Mouse (Mus musculus): Measurements from ENCODE around the gene Clec4n.
"Not testable (repeated sequence)": the region's sequence is repeated elsewhere in the genome, so short reads cannot be mapped to it uniquely, and the experiment has no call there.

Gene Clec4n

GRCm38 (mm10) chr6:123229644-123230043 lies at the start of gene Clec4n:
Clec4n (plus strand) TSS chr6:123229843.
- DNase-seq (ENCODE audit: low spot score in 2 of 2), result no peak

- DNase-seq (ENCODE audit: low spot score in 2 of 2), result not testable (repeated sequence)
Observed at GRCm38 (mm10) chr6:123184862-123185261, 44.8 kb upstream of the Clec4n start.

- no peak for DNase-seq (ENCODE audit: low spot score in 2 of 2)
Observed at GRCm38 (mm10) chr6:123207187-123208076, 22.2 kb upstream of the Clec4n start.

- DNase-seq (ENCODE audit: low spot score in 2 of 2), result not testable (repeated sequence)
Observed at GRCm38 (mm10) chr6:123208077-123208439, 21.6 kb upstream of the Clec4n start.

- no peak for DNase-seq (ENCODE audit: low spot score in 2 of 2)
Observed at GRCm38 (mm10) chr6:123211726-123212125, 17.9 kb upstream of the Clec4n start.

GRCm38 (mm10) chr6:123227519-123228166 lies 2.0 kb upstream of the Clec4n start:
- no peak for DNase-seq (ENCODE audit: low spot score in 2 of 2)

- no peak for DNase-seq (ENCODE audit: low spot score in 2 of 2)
Observed at GRCm38 (mm10) chr6:123231149-123231548, 1.5 kb downstream of the Clec4n start.

- no peak for DNase-seq (ENCODE audit: low spot score in 2 of 2)
Observed at GRCm38 (mm10) chr6:123237582-123237981, 7.9 kb downstream of the Clec4n start.

GRCm38 (mm10) chr6:123244201-123244600 lies 14.6 kb downstream of the Clec4n start:
- no peak for DNase-seq (ENCODE audit: low spot score in 2 of 2)

GRCm38 (mm10) chr6:123248862-123249261 lies 19.2 kb downstream of the Clec4n start:
- DNase-seq (ENCODE audit: low spot score in 2 of 2), result not testable (repeated sequence)

GRCm38 (mm10) chr6:123252735-123253134 lies 23.1 kb downstream of the Clec4n start:
- no peak for DNase-seq (ENCODE audit: low spot score in 2 of 2)

GRCm38 (mm10) chr6:123258946-123259345 lies 29.3 kb downstream of the Clec4n start:
- no peak for DNase-seq (ENCODE audit: low spot score in 2 of 2)

GRCm38 (mm10) chr6:123259889-123260603 lies 30.4 kb downstream of the Clec4n start:
- DNase-seq (ENCODE audit: low spot score in 2 of 2), result no peak

GRCm38 (mm10) chr6:123260868-123261267 lies 31.2 kb downstream of the Clec4n start:
- DNase-seq (ENCODE audit: low spot score in 2 of 2), result no peak

- DNase-seq (ENCODE audit: low spot score in 2 of 2), result no peak
Observed at GRCm38 (mm10) chr6:123261555-123262161, 32.0 kb downstream of the Clec4n start, which contains the start of gene Clec4d. Clec4d (plus strand) TSS chr6:123262111.

- no peak for DNase-seq (ENCODE audit: low spot score in 2 of 2)
Observed at GRCm38 (mm10) chr6:123264194-123264593, 34.6 kb downstream of the Clec4n start.

- DNase-seq (ENCODE audit: low spot score in 2 of 2), result no peak
Observed at GRCm38 (mm10) chr6:123265809-123266208, 36.2 kb downstream of the Clec4n start.

GRCm38 (mm10) chr6:123266945-123267344 lies 37.3 kb downstream of the Clec4n start:
- DNase-seq (ENCODE audit: low spot score in 2 of 2), result no peak

GRCm38 (mm10) chr6:123279443-123279842 lies 49.8 kb downstream of the Clec4n start:
- no peak for DNase-seq (ENCODE audit: low spot score in 2 of 2)

- DNase-seq (ENCODE audit: low spot score in 2 of 2), result no peak
Observed at GRCm38 (mm10) chr6:123286311-123286710, 56.7 kb downstream of the Clec4n start.

- DNase-seq (ENCODE audit: low spot score in 2 of 2), result no peak
Observed at GRCm38 (mm10) chr6:123288931-123289330, 59.3 kb downstream of the Clec4n start.

- DNase-seq (ENCODE audit: low spot score in 2 of 2), result no peak
Observed at GRCm38 (mm10) chr6:123289753-123290152, 60.1 kb downstream of the Clec4n start, which contains the start of gene Clec4e. Clec4e (minus strand) TSS chr6:123289870.

All from frontal cortex, postnatal 25 days (tissue).